Mouse (Mus musculus): ENCODE results near the gene Wsb2. TPM values are rescaled to one million over a fixed set of nuclear protein-coding genes. Genes with fewer than 3 reads are reported as not detected.

Gene Wsb2
- total and polyA plus RNA-seq, 2 experiments from 2014 or later, result 336 to 494 TPM

GRCm38 (mm10) chr5:117360631-117361541 lies 3.8 kb downstream of the Wsb2 start:
- no peak overlapping the region for H3K4me3 ChIP-seq (ENCODE audit: low read depth, low read length)
- no peak for TF ChIP-seq CTCF (IDR thresholded peaks at IDR 0.05)
- ATAC-seq (ENCODE audit: low FRiP score) (no peak), DNase-seq (ENCODE audit: low spot score) (no peak)
- no peaks in the 10 kb centered on the region for H3K9me3 ChIP-seq (ENCODE audit: low read length)
- H3K4me1 ChIP-seq (ENCODE audit: insufficient read depth, low read length), result peaks cover 9% of the 10 kb centered on the region
- H3K36me3 ChIP-seq (ENCODE audit: insufficient read depth, low read length), result peaks cover 17% of the 10 kb centered on the region
- no peak overlapping the region for H3K4me2 ChIP-seq (ENCODE audit: low read depth, low read length, poor library complexity, severe bottlenecking)
- H3K27me3 ChIP-seq (ENCODE audit: insufficient read depth, low read length), result no peaks in the 10 kb centered on the region
- no peak overlapping the region for H3K9ac ChIP-seq (replicated peaks; ENCODE audit: low read length, poor library complexity, severe bottlenecking)
- whole genome bisulfite sequencing, result 40% methylated on average over 13 of the region's 13 CpGs
- no peak overlapping the region for H3K27ac ChIP-seq (ENCODE audit: low read depth, low read length)

GRCm38 (mm10) chr5:117361590-117361989 lies 4.5 kb downstream of the Wsb2 start:
- Histone ChIP-seq H3K36me3 (ENCODE audit: insufficient read depth, low read length) (peaks cover 24% of the 10 kb centered on the region), H3K4me1 (ENCODE audit: insufficient read depth, low read length) (peaks cover 9% of the 10 kb centered on the region), H3K9me3 (ENCODE audit: low read length) (no peaks in the 10 kb centered on the region), H3K27me3 (ENCODE audit: insufficient read depth, low read length) (no peaks in the 10 kb centered on the region), H3K27ac (ENCODE audit: low read depth, low read length) (no peak overlapping the region), H3K9ac (replicated peaks; ENCODE audit: low read length, poor library complexity, severe bottlenecking) (no peak overlapping the region), H3K4me2 (ENCODE audit: low read depth, low read length, poor library complexity, severe bottlenecking) (no peak overlapping the region), H3K4me3 (ENCODE audit: low read depth, low read length) (no peak overlapping the region)
- ATAC-seq (ENCODE audit: low FRiP score), result no peak
- no peak for DNase-seq (ENCODE audit: low spot score)
- WGBS, result 75% methylated on average over 4 of the region's 4 CpGs
- TF ChIP-seq CTCF (IDR thresholded peaks at IDR 0.05), result no peak

- no peak overlapping the region for H3K9ac ChIP-seq (replicated peaks; ENCODE audit: low read length, poor library complexity, severe bottlenecking)
- TF ChIP-seq CTCF (IDR thresholded peaks at IDR 0.05), result no peak
- no peaks in the 10 kb centered on the region for H3K27me3 ChIP-seq (ENCODE audit: insufficient read depth, low read length)
- DNase-seq (ENCODE audit: low spot score) (no peak), ATAC-seq (ENCODE audit: low FRiP score) (no peak)
- no peak overlapping the region for H3K4me3 ChIP-seq (ENCODE audit: low read depth, low read length)
- H3K9me3 ChIP-seq (ENCODE audit: low read length), result no peaks in the 10 kb centered on the region
- H3K4me1 ChIP-seq (ENCODE audit: insufficient read depth, low read length), result peaks cover 9% of the 10 kb centered on the region
- H3K27ac ChIP-seq (ENCODE audit: low read depth, low read length), result no peak overlapping the region
- 50% methylated on average over 15 of the region's 15 CpGs for WGBS
- H3K4me2 ChIP-seq (ENCODE audit: low read depth, low read length, poor library complexity, severe bottlenecking), result no peak overlapping the region
- H3K36me3 ChIP-seq (ENCODE audit: insufficient read depth, low read length), result peaks cover 34% of the 10 kb centered on the region
Observed at GRCm38 (mm10) chr5:117363066-117363782, 6.1 kb downstream of the Wsb2 start.

DNA sequence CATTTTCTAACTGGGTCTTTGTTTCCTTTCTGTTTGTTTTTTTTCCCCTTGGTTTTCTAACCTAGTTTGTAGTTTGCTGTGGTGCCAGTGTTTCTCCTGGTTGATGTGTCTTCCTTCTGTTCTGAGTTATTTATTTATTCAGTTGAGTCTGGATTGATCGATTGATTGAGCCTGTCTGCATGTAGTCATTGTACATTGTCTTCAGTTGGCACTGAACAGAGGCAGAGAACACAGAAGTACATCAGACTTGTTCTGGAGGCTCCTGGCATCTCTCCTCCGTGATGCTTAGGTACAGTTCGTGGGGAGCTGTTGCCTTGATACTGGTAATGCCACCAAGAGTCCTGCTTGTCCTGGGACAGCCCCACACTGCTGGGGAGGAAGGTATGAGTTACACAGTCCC lies 7.7 kb downstream of the Wsb2 start:
- Histone ChIP-seq H3K9me3 (ENCODE audit: low read length) (no peaks in the 10 kb centered on the region), H3K36me3 (ENCODE audit: insufficient read depth, low read length) (peaks cover 44% of the 10 kb centered on the region), H3K4me3 (ENCODE audit: low read depth, low read length) (no peak overlapping the region), H3K27me3 (ENCODE audit: insufficient read depth, low read length) (no peaks in the 10 kb centered on the region), H3K27ac (ENCODE audit: low read depth, low read length) (no peak overlapping the region), H3K4me2 (ENCODE audit: low read depth, low read length, poor library complexity, severe bottlenecking) (no peak overlapping the region), H3K9ac (replicated peaks; ENCODE audit: low read length, poor library complexity, severe bottlenecking) (no peak overlapping the region), H3K4me1 (ENCODE audit: insufficient read depth, low read length) (peaks cover 9% of the 10 kb centered on the region; the same call in 1 of the 2 replicates)
- no peak for TF ChIP-seq CTCF (IDR thresholded peaks at IDR 0.05)
- ATAC-seq (ENCODE audit: low FRiP score) (no peak), DNase-seq (ENCODE audit: low spot score) (no peak)
- 80% methylated on average over 3 of the region's 3 CpGs for WGBS

DNA sequence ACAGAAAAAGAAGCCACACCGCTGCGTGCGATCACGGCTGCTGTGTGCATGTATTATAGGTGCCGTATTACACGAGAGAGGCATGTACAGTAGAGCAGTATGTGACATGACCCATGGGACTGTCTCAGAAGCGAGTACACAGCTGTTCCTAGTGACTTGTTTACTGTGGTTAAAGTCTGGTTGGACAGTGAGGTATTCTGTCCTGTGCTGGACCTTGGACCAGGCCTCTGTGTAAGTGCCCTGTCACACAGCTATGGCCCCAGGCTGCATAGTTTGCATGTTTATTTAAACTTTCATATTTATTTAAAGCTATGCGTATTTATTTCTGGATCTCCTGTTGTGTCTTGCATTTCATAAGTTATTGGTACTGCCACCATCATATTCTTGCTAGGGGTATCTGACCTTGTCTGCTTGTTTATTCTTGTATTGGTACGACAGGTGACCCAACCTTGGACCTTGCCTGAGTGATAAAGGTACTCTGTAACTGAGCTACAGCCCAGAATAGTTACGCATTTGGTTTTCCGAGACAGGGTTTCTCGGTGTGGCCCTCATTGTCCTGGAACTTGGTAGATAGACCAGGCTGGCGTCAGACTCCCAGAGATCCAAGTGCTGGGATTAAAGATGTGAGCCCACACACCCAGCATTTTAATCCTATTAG lies 8.9 kb downstream of the Wsb2 start:
- DNase-seq (ENCODE audit: low spot score) (no peak), ATAC-seq (ENCODE audit: low FRiP score) (no peak)
- no peak overlapping the region for H3K27ac ChIP-seq (ENCODE audit: low read depth, low read length)
- TF ChIP-seq CTCF (IDR thresholded peaks at IDR 0.05), result no peak
- 86% methylated on average over 13 of the region's 13 CpGs for WGBS
- H3K27me3 ChIP-seq (ENCODE audit: insufficient read depth, low read length), result no peaks in the 10 kb centered on the region
- no peak overlapping the region for H3K9ac ChIP-seq (replicated peaks; ENCODE audit: low read length, poor library complexity, severe bottlenecking)
- H3K4me1 ChIP-seq (ENCODE audit: insufficient read depth, low read length), result peaks cover under 1% of the 10 kb centered on the region; the same call in 1 of the 2 replicates
- no peaks in the 10 kb centered on the region for H3K9me3 ChIP-seq (ENCODE audit: low read length)
- peaks cover 56% of the 10 kb centered on the region for H3K36me3 ChIP-seq (ENCODE audit: insufficient read depth, low read length)
- no peak overlapping the region for H3K4me2 ChIP-seq (ENCODE audit: low read depth, low read length, poor library complexity, severe bottlenecking)
- no peak overlapping the region for H3K4me3 ChIP-seq (ENCODE audit: low read depth, low read length)

Data from midbrain, postnatal 0 days (tissue).